Mouse (Mus musculus) liver, embryonic 11.5 days (tissue): ENCODE measurements around the gene Agpat4. TPM values are rescaled to one million over a fixed set of nuclear protein-coding genes. Genes with fewer than 3 reads are reported as not detected.

Experiments used
- ATAC-seq: fragments of 200-750 bp; cut with Nextera tagmentation; replicated peaks from 2 replicates; pipeline ENCODE4 v1.8.0; 2017; ENCODE audit warnings: moderate number of reproducible peaks, mild to moderate bottlenecking, moderate TSS enrichment, moderate library complexity; ENCODE audit not compliant: low FRiP score
- DNase-seq: peaks from one replicate; pipeline ENCODE4 v3.0.0-alpha.2; 2017; ENCODE audit warnings: low spot score
- H3K27ac ChIP-seq: fragments of 300-500 bp; sonication (generic); 2 replicates; pipeline ENCODE4 v1.5.1; 2014; ENCODE audit warnings: mild to moderate bottlenecking, low read depth, low read length, control low read depth
- H3K27me3 ChIP-seq: fragments of 300-500 bp; sonication (generic); replicated peaks from 2 replicates; pipeline ENCODE4 v1.6.1; 2014; ENCODE audit warnings: low read length, mixed read lengths; ENCODE audit not compliant: control insufficient read depth, insufficient read depth
- H3K36me3 ChIP-seq: fragments of 300-500 bp; sonication (generic); 2 replicates; pipeline ENCODE4 v1.6.1; 2014; ENCODE audit warnings: mild to moderate bottlenecking, low read length, moderate library complexity, mixed read lengths; ENCODE audit not compliant: control insufficient read depth, insufficient read depth
- H3K4me1 ChIP-seq: fragments of 300-500 bp; sonication (generic); replicated peaks from 2 replicates; pipeline ENCODE4 v1.6.1; 2014; ENCODE audit warnings: low read length, mixed read lengths; ENCODE audit not compliant: control insufficient read depth, insufficient read depth
- H3K4me2 ChIP-seq: fragments of 300-500 bp; sonication (generic); 2 replicates; pipeline ENCODE4 v1.6.1; 2014; ENCODE audit warnings: mild to moderate bottlenecking, control low read depth, moderate library complexity
- H3K4me3 ChIP-seq: fragments of 300-500 bp; sonication (generic); 2 replicates; pipeline ENCODE4 v1.5.1; 2014; ENCODE audit warnings: low read depth, low read length, control low read depth
- H3K9ac ChIP-seq: fragments of 300-500 bp; sonication (generic); 2 replicates; pipeline ENCODE4 v1.6.1; 2014; ENCODE audit warnings: low read depth, low read length, control low read depth
- H3K9me3 ChIP-seq: fragments of 300-500 bp; sonication (generic); 2 replicates; pipeline ENCODE4 v1.6.1; 2016; ENCODE audit warnings: low read length, inconsistent platforms, mixed read lengths; ENCODE audit not compliant: control insufficient read depth
- WGBS: fragments of 180-500 bp; shearing (Covaris S2); extraction: QIAGEN DNeasy Blood & Tissue Kit; methylation state at CpG from one replicate; pipeline ENCODE4 v1.1.7; 2014; 5-methylcytosine and 5-hydroxymethylcytosine counted together
- polyA plus RNA-seq: library from polyadenylated mRNA; unstranded; fragments of >200 nt; fragmentation: Nextera tagmentation; extraction: Ambion mirVana; gene quantifications from 2 replicates; pipeline ENCODE4 v1.2.1, GENCODE M21; 2014

The Agpat4 gene
- polyA plus RNA-seq, 1 experiment from 2014 or later = 30.4 TPM

DNA sequence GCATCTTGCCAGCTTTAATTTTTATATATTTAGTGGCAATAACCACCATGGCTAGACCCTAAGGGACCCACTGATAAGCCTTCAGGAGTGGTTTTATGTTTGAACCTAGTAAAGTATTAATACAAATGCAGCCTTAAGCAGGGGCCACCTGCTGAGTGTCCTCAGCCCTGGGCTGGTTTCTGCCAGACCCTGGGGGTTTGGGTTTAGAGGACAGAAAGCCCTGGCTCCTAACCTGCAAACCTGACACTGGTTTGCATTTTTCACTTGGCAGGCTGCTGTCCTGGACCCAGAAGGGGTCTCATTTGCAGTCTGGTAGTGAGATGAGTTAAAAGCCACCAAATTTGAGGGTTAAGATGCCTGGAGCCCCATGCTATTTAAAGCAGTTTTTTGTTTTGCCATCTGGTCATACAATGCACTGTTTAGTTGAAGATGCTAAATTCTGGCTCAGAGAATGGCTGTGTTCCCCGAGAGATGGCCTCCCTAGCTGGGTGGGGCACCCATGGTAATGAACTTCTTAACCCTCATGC lies 88.6 kb downstream of the Agpat4 start:
- Histone ChIP-seq H3K4me2 (no peak overlapping the region), H3K9me3 (no peaks in the 10 kb centered on the region), H3K36me3 (peaks cover 6% of the 10 kb centered on the region; the same call in 1 of the 2 replicates), H3K27me3 (no peaks in the 10 kb centered on the region), H3K4me3 (no peak overlapping the region), H3K27ac (peak overlapping the region; percentile 100), H3K4me1 (peaks cover 58% of the 10 kb centered on the region), H3K9ac (peak overlapping the region; percentile 2; the same call in 1 of the 2 replicates)
- ATAC-seq = no peak
- DNase-seq = no peak
- WGBS = 50% methylated on average over 1 of the region's 1 CpGs

DNA sequence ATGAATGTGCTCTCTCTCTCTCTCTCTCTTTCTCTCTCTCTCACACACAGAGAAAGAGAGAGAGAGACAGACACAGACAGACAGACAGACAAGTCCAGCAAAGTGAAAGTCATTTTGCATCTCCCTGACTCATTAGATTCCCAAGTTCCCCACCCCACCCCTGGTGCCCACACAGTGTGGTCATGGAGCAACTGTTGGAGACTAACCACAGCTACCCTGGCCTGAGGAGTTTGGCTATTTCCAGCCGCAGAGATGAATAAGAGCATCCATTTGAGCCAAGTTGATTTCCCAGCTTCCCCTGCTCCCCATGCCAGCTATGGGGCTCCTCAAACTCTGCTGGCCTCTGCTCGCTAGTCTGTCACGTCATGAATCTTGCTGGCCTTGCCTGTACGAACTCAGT lies 91.0 kb downstream of the Agpat4 start:
- 0 out of 2 replicates have a peak overlapping the region, but pooled peaks have one; percentile 0 for H3K9ac ChIP-seq
- H3K9me3 ChIP-seq = no peaks in the 10 kb centered on the region
- H3K36me3 ChIP-seq = peaks cover 16% of the 10 kb centered on the region; the same call in 1 of the 2 replicates
- H3K27me3 ChIP-seq = no peaks in the 10 kb centered on the region
- H3K4me1 ChIP-seq = peaks cover 44% of the 10 kb centered on the region
- H3K4me2 ChIP-seq = no peak overlapping the region
- DNase-seq = no peak
- ATAC-seq = no peak
- H3K4me3 ChIP-seq = no peak overlapping the region
- peak overlapping the region; percentile 26; the same call in 1 of the 2 replicates for H3K27ac ChIP-seq
- 80% methylated on average over 4 of the region's 4 CpGs for WGBS

GRCm38 (mm10) chr17:12210544-12211132 lies 92.1 kb downstream of the Agpat4 start:
- H3K9me3 ChIP-seq = no peaks in the 10 kb centered on the region
- no peak overlapping the region for H3K9ac ChIP-seq
- no peaks in the 10 kb centered on the region for H3K27me3 ChIP-seq
- ATAC-seq (peak; percentile 44), DNase-seq (peak; percentile 83)
- H3K4me3 ChIP-seq = no peak overlapping the region
- peak overlapping the region; percentile 9; the same call in 1 of the 2 replicates for H3K27ac ChIP-seq
- H3K4me1 ChIP-seq = peaks cover 33% of the 10 kb centered on the region
- peaks cover 18% of the 10 kb centered on the region; the same call in 1 of the 2 replicates for H3K36me3 ChIP-seq
- 32% methylated on average over 8 of the region's 8 CpGs for WGBS
- H3K4me2 ChIP-seq = no peak overlapping the region

DNA sequence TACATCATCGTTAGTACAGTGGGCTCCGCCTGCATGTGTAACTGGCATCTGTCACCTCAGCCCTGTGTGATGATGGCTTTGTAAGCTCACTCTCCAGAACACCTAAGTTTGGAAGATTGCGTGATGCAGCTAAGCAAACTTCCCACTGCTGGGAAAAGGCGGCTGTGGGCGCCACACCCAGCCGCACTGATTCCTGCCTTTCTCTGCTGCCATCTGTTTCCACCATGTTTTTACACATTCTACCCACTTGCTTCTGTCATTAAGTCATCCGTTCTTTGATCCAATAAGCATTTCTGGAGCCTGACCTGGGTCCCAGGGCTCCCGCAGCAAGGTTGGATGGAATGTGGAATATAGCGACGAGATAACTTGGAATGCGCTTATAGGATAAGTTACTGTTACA lies 93.4 kb downstream of the Agpat4 start:
- Histone ChIP-seq H3K36me3 (peaks cover 26% of the 10 kb centered on the region), H3K4me3 (no peak overlapping the region), H3K9ac (no peak overlapping the region), H3K4me1 (peaks cover 31% of the 10 kb centered on the region), H3K9me3 (no peaks in the 10 kb centered on the region), H3K27ac (no peak overlapping the region), H3K4me2 (no peak overlapping the region), H3K27me3 (no peaks in the 10 kb centered on the region)
- ATAC-seq = no peak
- DNase-seq = no peak
- 90% methylated on average over 11 of the region's 11 CpGs for WGBS

DNA sequence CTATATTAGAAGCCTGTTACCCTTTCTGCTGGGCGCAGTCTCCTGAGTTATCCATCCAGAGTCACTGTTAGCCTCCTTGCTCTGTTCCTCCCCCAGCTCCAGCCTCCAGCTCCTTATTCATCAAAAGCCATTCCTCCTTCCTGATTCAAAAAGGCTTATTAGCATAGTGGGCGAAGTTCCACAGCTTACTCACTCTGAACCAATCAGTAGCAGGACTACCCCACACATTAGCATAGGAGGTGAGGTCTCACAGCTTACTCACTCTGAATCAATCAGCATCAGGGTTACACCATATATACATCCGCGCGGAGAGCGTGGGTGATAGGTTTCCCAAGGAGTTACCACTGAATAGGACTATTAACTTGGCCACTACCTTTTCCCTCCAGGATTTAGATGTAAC lies 93.8 kb downstream of the Agpat4 start:
- Histone ChIP-seq H3K9me3 (no peaks in the 10 kb centered on the region), H3K9ac (no peak overlapping the region), H3K27me3 (no peaks in the 10 kb centered on the region), H3K4me3 (no peak overlapping the region), H3K36me3 (peaks cover 29% of the 10 kb centered on the region), H3K4me1 (peaks cover 26% of the 10 kb centered on the region), H3K27ac (no peak overlapping the region), H3K4me2 (no peak overlapping the region)
- ATAC-seq = no peak
- WGBS = 89% methylated on average over 6 of the region's 6 CpGs
- no peak for DNase-seq

DNA sequence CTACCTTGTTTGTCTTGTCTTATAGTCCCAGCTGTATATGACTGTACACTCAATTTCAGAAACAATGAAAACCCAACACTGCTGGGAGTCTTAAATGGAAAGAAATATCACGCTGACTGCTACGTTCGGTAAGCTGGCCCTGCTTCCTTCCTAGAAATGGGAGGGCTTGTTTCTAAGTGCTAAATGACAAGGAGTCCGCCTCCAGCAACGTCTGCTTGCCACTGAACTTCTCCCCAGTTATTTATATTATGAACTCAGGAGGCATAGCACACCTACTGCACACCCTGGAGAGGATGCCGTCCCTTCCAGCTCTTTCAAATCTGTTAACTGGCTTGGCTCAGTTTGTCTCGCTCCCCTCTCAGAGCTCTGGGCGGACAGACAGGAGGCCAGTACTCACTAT lies 94.9 kb downstream of the Agpat4 start:
- Histone ChIP-seq H3K36me3 (peaks cover 30% of the 10 kb centered on the region), H3K27me3 (no peaks in the 10 kb centered on the region), H3K4me2 (no peak overlapping the region), H3K9me3 (no peaks in the 10 kb centered on the region), H3K9ac (no peak overlapping the region), H3K4me1 (peaks cover 17% of the 10 kb centered on the region), H3K4me3 (no peak overlapping the region), H3K27ac (no peak overlapping the region)
- 89% methylated on average over 8 of the region's 8 CpGs for WGBS
- no peak for DNase-seq
- no peak for ATAC-seq

- 54% methylated on average over 6 of the region's 6 CpGs for WGBS
- Histone ChIP-seq H3K9ac (no peak overlapping the region), H3K36me3 (peaks cover 37% of the 10 kb centered on the region), H3K4me1 (peaks cover 9% of the 10 kb centered on the region), H3K27me3 (no peaks in the 10 kb centered on the region), H3K9me3 (no peaks in the 10 kb centered on the region), H3K4me2 (no peak overlapping the region), H3K4me3 (no peak overlapping the region), H3K27ac (no peak overlapping the region)
- ATAC-seq = peak; percentile 85
- no peak for DNase-seq
Measured at GRCm38 (mm10) chr17:12216224-12216623, 97.7 kb downstream of the Agpat4 start.

DNA sequence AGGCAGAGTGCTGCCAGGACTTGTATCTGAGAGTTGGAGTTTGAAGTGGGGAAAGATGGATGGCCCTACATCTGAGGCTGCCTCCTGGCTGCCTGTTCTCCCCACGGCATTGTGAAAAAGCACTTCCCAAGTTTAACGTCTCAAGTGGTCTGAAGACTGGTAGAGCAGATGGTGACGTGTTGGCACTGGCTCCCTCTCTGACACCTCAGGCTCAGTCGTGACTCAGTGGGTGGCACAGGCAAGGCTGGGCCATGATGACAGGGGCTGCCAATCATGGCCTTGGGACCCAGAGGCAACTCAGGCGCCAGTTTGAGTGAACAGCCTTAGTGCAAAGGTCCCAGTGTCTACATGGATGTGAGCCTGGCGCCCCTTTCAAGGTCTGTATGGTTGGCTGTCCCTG lies 103.4 kb downstream of the Agpat4 start:
- Histone ChIP-seq H3K27ac (no peak overlapping the region), H3K9ac (no peak overlapping the region), H3K4me1 (no peaks in the 10 kb centered on the region), H3K36me3 (peaks cover 15% of the 10 kb centered on the region), H3K27me3 (no peaks in the 10 kb centered on the region), H3K9me3 (no peaks in the 10 kb centered on the region), H3K4me2 (no peak overlapping the region), H3K4me3 (no peak overlapping the region)
- ATAC-seq (no peak), DNase-seq (no peak)
- WGBS = 75% methylated on average over 6 of the region's 6 CpGs

DNA sequence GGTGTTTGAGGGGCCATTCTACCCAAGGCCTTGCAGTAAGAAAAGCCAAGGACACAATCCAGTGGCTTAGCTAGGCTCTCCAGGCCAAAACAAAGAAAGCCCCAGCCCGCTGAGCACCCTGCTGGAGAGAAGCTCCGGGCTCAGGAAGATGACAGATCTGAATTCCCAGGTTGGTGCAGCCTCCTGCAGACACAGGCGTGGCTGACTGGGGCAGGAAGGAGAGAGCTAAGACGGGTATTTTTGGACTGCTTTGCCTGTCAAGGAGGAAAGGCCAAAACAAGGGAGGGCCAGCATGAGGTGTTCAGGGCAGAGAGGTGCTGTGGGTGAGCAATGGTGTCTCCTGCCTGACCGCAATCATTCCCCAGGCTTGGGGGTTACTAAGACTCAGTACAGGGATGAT lies 105.2 kb downstream of the Agpat4 start:
- H3K27ac ChIP-seq = no peak overlapping the region
- H3K36me3 ChIP-seq = peaks cover 18% of the 10 kb centered on the region
- H3K27me3 ChIP-seq = no peaks in the 10 kb centered on the region
- ATAC-seq (no peak), DNase-seq (no peak)
- H3K9ac ChIP-seq = no peak overlapping the region
- H3K4me1 ChIP-seq = no peaks in the 10 kb centered on the region
- H3K9me3 ChIP-seq = no peaks in the 10 kb centered on the region
- H3K4me2 ChIP-seq = no peak overlapping the region
- WGBS = 62% methylated on average over 5 of the region's 5 CpGs
- H3K4me3 ChIP-seq = no peak overlapping the region
